Mouse (Mus musculus): ENCODE measurements around the gene Tpst1. TPM values are rescaled to one million over a fixed set of nuclear protein-coding genes. Genes with fewer than 3 reads are reported as not detected.
"Not testable (repeated sequence)": the region's sequence is repeated elsewhere in the genome, so short reads cannot be mapped to it uniquely, and the experiment has no call there.

The Tpst1 gene
- 10 to 100 TPM; 33.8 to 38.2 TPM for total RNA-seq (2021)

- intact Hi-C loops (cut with DNase I), result no loop called here
- no peak for DNase-seq
Measured at GRCm38 (mm10) chr5:130073026-130073425, at the start of gene Tpst1. Gene Tpst1, plus strand, starts transcription at chr5:130073326.

GRCm38 (mm10) chr5:130023767-130024539 is 49.2 kb upstream of the Tpst1 start:
- intact Hi-C loops (cut with DNase I), result loop anchor here (10.0 kb wide), 1 partner anchor 121 kb away; the partner anchor contains the start of gene Kctd7
- DNase-seq, result peak; percentile 69

GRCm38 (mm10) chr5:130027134-130027533 is 46.0 kb upstream of the Tpst1 start:
- DNase-seq, result no peak
- intact Hi-C loops (cut with DNase I), result loop anchor here (10.0 kb wide), 1 partner anchor 118 kb away; the partner anchor contains the start of gene Kctd7

GRCm38 (mm10) chr5:130027696-130028095 is 45.4 kb upstream of the Tpst1 start:
- no peak for DNase-seq
- intact Hi-C loops (cut with DNase I), result loop anchor here (10.0 kb wide), 1 partner anchor 117 kb away; the partner anchor contains the start of gene Kctd7

- DNase-seq, result peak; percentile 81
- intact Hi-C loops (cut with DNase I), result loop anchor here (10.0 kb wide), 1 partner anchor 115 kb away; the partner anchor contains the start of gene Kctd7
Measured at GRCm38 (mm10) chr5:130029142-130029897, 43.8 kb upstream of the Tpst1 start, which contains the start of the genes Asl and Crcp. Gene Asl, minus strand, starts transcription at chr5:130029247. Gene Crcp, plus strand, starts transcription at chr5:130029290.

- DNase-seq, result no peak
- intact Hi-C loops (cut with DNase I), result no loop called here
Measured at GRCm38 (mm10) chr5:130031410-130032390, 41.4 kb upstream of the Tpst1 start.

- intact Hi-C loops (cut with DNase I), result no loop called here
- DNase-seq, result no peak
Measured at GRCm38 (mm10) chr5:130033869-130034268, 39.3 kb upstream of the Tpst1 start.

- DNase-seq; intact Hi-C loops (cut with DNase I): not testable (repeated sequence)
Measured at GRCm38 (mm10) chr5:130036300-130036699, 36.8 kb upstream of the Tpst1 start.

- intact Hi-C loops (cut with DNase I), result no loop called here
Measured at GRCm38 (mm10) chr5:130037752-130038455, 35.2 kb upstream of the Tpst1 start.

GRCm38 (mm10) chr5:130040797-130041196 is 32.3 kb upstream of the Tpst1 start:
- no peak for DNase-seq
- intact Hi-C loops (cut with DNase I), result no loop called here

More at GRCm38 (mm10) chr5:130037752-130038455, 35.2 kb upstream of the Tpst1 start:
- DNase-seq, result peak; percentile 58

- DNase-seq, result no peak
- intact Hi-C loops (cut with DNase I), result no loop called here
Measured at GRCm38 (mm10) chr5:130041262-130041661, 31.9 kb upstream of the Tpst1 start.

- DNase-seq, result no peak
- intact Hi-C loops (cut with DNase I), result no loop called here
Measured at GRCm38 (mm10) chr5:130043741-130044140, 29.4 kb upstream of the Tpst1 start.

- DNase-seq, result peak; percentile 63
- intact Hi-C loops (cut with DNase I), result no loop called here
Measured at GRCm38 (mm10) chr5:130044201-130044695, 28.9 kb upstream of the Tpst1 start.

GRCm38 (mm10) chr5:130046100-130046499 is 27.0 kb upstream of the Tpst1 start:
- intact Hi-C loops (cut with DNase I), result loop anchor here (5.0 kb wide), 1 partner anchor 86 kb away; no protein-coding TSS in a partner anchor
- DNase-seq, result no peak

GRCm38 (mm10) chr5:130046589-130046988 is 26.5 kb upstream of the Tpst1 start:
- intact Hi-C loops (cut with DNase I), result loop anchor here (5.0 kb wide), 1 partner anchor 86 kb away; no protein-coding TSS in a partner anchor
- no peak for DNase-seq

- intact Hi-C loops (cut with DNase I), result loop anchor here (5.0 kb wide), 1 partner anchor 85 kb away; no protein-coding TSS in a partner anchor
- no peak for DNase-seq
Measured at GRCm38 (mm10) chr5:130047013-130047412, 26.1 kb upstream of the Tpst1 start.

- intact Hi-C loops (cut with DNase I), result loop anchor here (5.0 kb wide), 1 partner anchor 83 kb away; no protein-coding TSS in a partner anchor
Measured at GRCm38 (mm10) chr5:130048786-130049520, 24.2 kb upstream of the Tpst1 start.

GRCm38 (mm10) chr5:130050416-130050815 is 22.7 kb upstream of the Tpst1 start:
- peak; percentile 67 for DNase-seq
- intact Hi-C loops (cut with DNase I), result no loop called here

More at GRCm38 (mm10) chr5:130048786-130049520, 24.2 kb upstream of the Tpst1 start:
- peak; percentile 33 for DNase-seq
